29 mouse cellular contexts compared by ENCODE assay signal in the genomic region with DNA sequence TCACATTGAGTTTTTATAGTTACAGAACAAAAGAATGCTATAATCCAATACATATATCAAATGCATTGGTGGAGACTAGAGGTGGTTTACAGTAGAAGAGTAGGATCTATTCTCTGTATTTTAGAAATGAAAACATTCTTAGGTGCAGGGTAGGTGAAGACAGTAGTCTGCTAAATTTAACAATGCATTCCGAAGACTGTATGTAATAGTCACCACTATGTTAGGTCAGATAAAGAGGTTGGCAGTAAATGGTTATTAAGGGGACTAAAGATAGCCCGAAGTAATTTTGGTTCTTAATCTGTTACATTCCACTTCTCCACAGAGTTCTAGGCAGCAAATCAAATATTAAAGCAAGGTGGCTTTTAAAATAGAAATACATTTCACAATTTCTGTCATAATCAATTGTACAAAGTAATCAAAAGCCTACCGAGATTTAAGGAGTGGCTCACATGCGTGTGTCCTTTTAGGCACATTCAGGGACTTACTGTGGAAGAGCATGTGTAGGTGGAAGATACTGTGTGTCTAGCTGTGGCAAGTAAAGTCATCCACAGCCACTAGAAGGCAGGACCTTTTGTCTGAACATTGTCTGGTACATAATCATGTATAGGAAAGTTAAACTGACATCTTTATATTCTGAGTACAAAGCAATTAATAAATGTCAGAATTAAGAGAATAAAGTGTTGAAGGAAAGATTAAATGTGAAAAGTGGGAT.
DNase-seq lines count a peak whose midpoint lies in the region; ATAC-seq and TF ChIP-seq lines count a peak whose summit lies in the region.
"Had no signal": no experiment of that assay in that cellular context is flagged by ENCODE, and none has a peak within 500 bp of the region (broad histone marks: within the 10 kb centered on the region; RNA-seq: fewer than 3 reads in every experiment).

No protein-coding gene starts in this region.

- peak in 1 of 2 experiments; percentile 9 for DNase-seq in heart, adult 2 months
- DNase-seq in heart, postnatal 14 days: no peak
- no peak for DNase-seq in heart, adult 11 months
- peak; percentile 21 for DNase-seq in fat pad, adult 2 months (ENCODE audit: extremely low read depth, low read depth, low spot score)
- DNase-seq in heart, postnatal 0 days (ENCODE audit: low spot score): peak; percentile 38
- DNase-seq in urinary bladder, postnatal 10 days (ENCODE audit: low spot score): no peak
- no peak for DNase-seq in thymus, postnatal 14 days
- DNase-seq: adrenal gland, adult 8-10 months; adrenal gland, postnatal 25 days; cerebellum, adult 11-12 months; cerebellum, adult 8-10 months; cerebellum, postnatal 10 days; cerebellum, postnatal 36 days; embryo, embryonic 11 days; gastrocnemius, postnatal 10 days; kidney, adult 11 months; kidney, adult 8-10 months had no signal

- H3K27me3 ChIP-seq in heart, adult 2 months (ENCODE audit: control insufficient read depth, insufficient read depth, low read length): no peaks in the 10 kb centered on the region
- H3K27me3 ChIP-seq in heart, embryonic 13.5 days (replicated peaks): no peaks in the 10 kb centered on the region
- no peaks in the 10 kb centered on the region for H3K27me3 ChIP-seq in heart, postnatal 0 days (ENCODE audit: control insufficient read depth, insufficient read depth, low read length)
- H3K27me3 ChIP-seq: embryonic facial prominence, embryonic 13.5 days; forebrain, embryonic 13.5 days; hindbrain, embryonic 13.5 days; intestine, embryonic 15.5 days had no signal

- no peak overlapping the region for H3K4me2 ChIP-seq in heart, embryonic 13.5 days
- no peak overlapping the region for H3K4me2 ChIP-seq in heart, postnatal 0 days (ENCODE audit: low read depth, low read length)
- H3K4me2 ChIP-seq: embryonic facial prominence, embryonic 13.5 days; forebrain, embryonic 13.5 days; hindbrain, embryonic 13.5 days; intestine, embryonic 15.5 days had no signal

- no peaks in the 10 kb centered on the region; the same call in 1 of the 2 replicates for H3K4me1 ChIP-seq in heart, adult 2 months (ENCODE audit: control insufficient read depth, insufficient read depth, low read length)
- peaks cover 16% of the 10 kb centered on the region; the same call in 1 of the 2 replicates for H3K4me1 ChIP-seq in heart, embryonic 13.5 days
- H3K4me1 ChIP-seq in heart, postnatal 0 days (ENCODE audit: control insufficient read depth, insufficient read depth): peaks cover 12% of the 10 kb centered on the region
- H3K4me1 ChIP-seq: embryonic facial prominence, embryonic 10.5 days; embryonic facial prominence, embryonic 13.5 days; forebrain, embryonic 10.5 days; forebrain, embryonic 13.5 days; hindbrain, embryonic 10.5 days; hindbrain, embryonic 13.5 days; intestine, embryonic 15.5 days had no signal

- WGBS in heart, adult 2 months: 52% methylated on average over 4 of the region's 4 CpGs
- WGBS in heart, embryonic 13.5 days: 41% methylated on average over 4 of the region's 4 CpGs
- WGBS in heart, postnatal 0 days: 37% methylated on average over 4 of the region's 4 CpGs

- H3K36me3 ChIP-seq in heart, adult 2 months (ENCODE audit: control insufficient read depth, insufficient read depth, low read length): peaks cover 2% of the 10 kb centered on the region; the same call in 1 of the 2 replicates
- no peaks in the 10 kb centered on the region for H3K36me3 ChIP-seq in heart, embryonic 13.5 days
- no peaks in the 10 kb centered on the region for H3K36me3 ChIP-seq in heart, postnatal 0 days (replicated peaks; ENCODE audit: control insufficient read depth, insufficient read depth, low read length)
- H3K36me3 ChIP-seq: embryonic facial prominence, embryonic 10.5 days; embryonic facial prominence, embryonic 13.5 days; forebrain, embryonic 10.5 days; hindbrain, embryonic 10.5 days; hindbrain, embryonic 13.5 days; intestine, embryonic 15.5 days had no signal

- peak; percentile 38 for TF ChIP-seq CTCF in heart, adult 2 months (IDR thresholded peaks at IDR 0.05)
- TF ChIP-seq CTCF in heart, postnatal 0 days (IDR thresholded peaks at IDR 0.05; ENCODE audit: low read depth): 0 out of 2 replicates have a peak, but pooled peaks have one; percentile 9

- no peak overlapping the region for H3K4me3 ChIP-seq in heart, adult 2 months
- H3K4me3 ChIP-seq in heart, embryonic 13.5 days: no peak overlapping the region
- H3K4me3 ChIP-seq in heart, postnatal 0 days (ENCODE audit: low read depth, low read length): no peak overlapping the region
- H3K4me3 ChIP-seq: embryonic facial prominence, embryonic 10.5 days; embryonic facial prominence, embryonic 13.5 days; erythroblast, embryonic 14.5 days; forebrain, embryonic 10.5 days; forebrain, embryonic 13.5 days; hindbrain, embryonic 10.5 days; hindbrain, embryonic 13.5 days; intestine, embryonic 15.5 days had no signal

- peak overlapping the region; percentile 34 for H3K27ac ChIP-seq in heart, adult 2 months
- peak overlapping the region; percentile 84 for H3K27ac ChIP-seq in heart, embryonic 13.5 days (replicated peaks)
- H3K27ac ChIP-seq in heart, postnatal 0 days (ENCODE audit: low read depth): peak overlapping the region; percentile 75
- H3K27ac ChIP-seq: embryonic facial prominence, embryonic 10.5 days; embryonic facial prominence, embryonic 13.5 days; forebrain, embryonic 10.5 days; forebrain, embryonic 13.5 days; hindbrain, embryonic 10.5 days; hindbrain, embryonic 13.5 days; intestine, embryonic 15.5 days had no signal

- TF ChIP-seq POLR2A in heart, adult 2 months (IDR thresholded peaks at IDR 0.05; ENCODE audit: insufficient read depth, low read depth, low read length): no peak

- H3K79me2 ChIP-seq in heart, adult 2 months (replicated peaks; ENCODE audit: control insufficient read depth, insufficient read depth, low read length): no peaks in the 10 kb centered on the region

- no peak for ATAC-seq in heart, embryonic 13.5 days (ENCODE audit: extremely low read depth, insufficient number of reproducible peaks, low FRiP score, low TSS enrichment)
- ATAC-seq in heart, postnatal 0 days (ENCODE audit: insufficient read depth, low read depth): peak; percentile 79
- ATAC-seq: activated CD4-positive, CD25-positive, alpha-beta regulatory T cell, adult 4 months; forebrain, embryonic 13.5 days; forebrain, embryonic 16.5 days; hindbrain, embryonic 16.5 days; intestine, embryonic 15.5 days had no signal

- intact Hi-C loops in heart, adult 2 months (cut with DNase I): no loop called here
- intact Hi-C loops in heart, postnatal 14 days (cut with DNase I): no loop called here

- H3K9me3 ChIP-seq in heart, embryonic 13.5 days: no peaks in the 10 kb centered on the region
- no peaks in the 10 kb centered on the region for H3K9me3 ChIP-seq in heart, postnatal 0 days (replicated peaks; ENCODE audit: control insufficient read depth, low read length)
- H3K9me3 ChIP-seq: embryonic facial prominence, embryonic 10.5 days; embryonic facial prominence, embryonic 13.5 days; forebrain, embryonic 10.5 days; forebrain, embryonic 13.5 days; hindbrain, embryonic 10.5 days; hindbrain, embryonic 13.5 days; intestine, embryonic 15.5 days had no signal

- no peak for TF ChIP-seq EP300 in heart, adult 2 months (IDR thresholded peaks at IDR 0.05; ENCODE audit: insufficient read depth, low read depth, low read length)
- no peak for TF ChIP-seq EP300 in heart, postnatal 0 days (IDR thresholded peaks at IDR 0.05; ENCODE audit: low read depth)

- H3K9ac ChIP-seq in heart, adult 2 months (ENCODE audit: low read depth, low read length): no peak overlapping the region
- H3K9ac ChIP-seq in heart, embryonic 13.5 days: no peak overlapping the region
- no peak overlapping the region for H3K9ac ChIP-seq in heart, postnatal 0 days (replicated peaks; ENCODE audit: low read depth, low read length)
- H3K9ac ChIP-seq: embryonic facial prominence, embryonic 13.5 days; forebrain, embryonic 13.5 days; hindbrain, embryonic 13.5 days; intestine, embryonic 15.5 days had no signal

Comparison
In these comparisons a context has a peak if more than half of its experiments do, and no peak if none do; other contexts are left out.
1. DNase-seq: peak in fat pad, adult 2 months (single experiment) and heart, postnatal 0 days (single experiment); none in heart, postnatal 14 days (0 of 2), heart, adult 11 months (single experiment), urinary bladder, postnatal 10 days (single experiment) and thymus, postnatal 14 days (single experiment).
2. H3K27ac ChIP-seq: peak in every context shown above with its lines; median percentile 84 in heart, embryonic 13.5 days; 75 in heart, postnatal 0 days; 34 in heart, adult 2 months.